Mouse (Mus musculus): ENCODE measurements at regions not wholly inside any gene's neighbourhood (a gene's known extent, or its start where the extent isn't known, plus 50 kb on each side); places are given as distances from the start of the nearest gene placed in this dataset.

DNA sequence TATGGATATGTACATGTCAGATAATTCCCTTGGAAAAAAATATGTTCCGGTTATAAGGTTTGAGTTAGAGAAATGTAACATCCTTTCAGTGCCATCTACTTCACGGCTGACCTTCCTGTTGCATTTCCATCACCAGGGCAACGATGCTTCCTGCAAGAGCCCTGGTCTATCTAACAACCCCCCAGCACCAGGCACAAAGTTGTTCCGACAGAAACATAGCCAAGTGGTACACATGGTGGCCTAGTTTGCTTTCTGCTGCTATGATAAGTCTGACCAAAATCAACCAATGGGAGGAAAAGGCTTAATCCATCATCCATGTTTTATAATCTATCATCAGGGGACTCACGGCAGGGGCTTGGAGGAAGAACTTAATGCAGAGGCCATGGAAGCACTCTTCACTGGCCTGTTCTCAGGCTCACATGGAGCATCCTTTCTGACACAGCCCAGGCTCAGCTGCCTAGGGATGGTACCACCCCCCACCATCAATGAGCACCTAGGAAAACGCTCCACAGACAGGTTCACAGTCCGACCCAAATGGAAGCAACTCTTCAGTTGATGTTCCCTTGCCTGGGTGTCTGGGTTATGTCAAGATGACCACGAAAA, 372.2 kb downstream of the Cbln4 start:
- DNase-seq = no peak

DNA sequence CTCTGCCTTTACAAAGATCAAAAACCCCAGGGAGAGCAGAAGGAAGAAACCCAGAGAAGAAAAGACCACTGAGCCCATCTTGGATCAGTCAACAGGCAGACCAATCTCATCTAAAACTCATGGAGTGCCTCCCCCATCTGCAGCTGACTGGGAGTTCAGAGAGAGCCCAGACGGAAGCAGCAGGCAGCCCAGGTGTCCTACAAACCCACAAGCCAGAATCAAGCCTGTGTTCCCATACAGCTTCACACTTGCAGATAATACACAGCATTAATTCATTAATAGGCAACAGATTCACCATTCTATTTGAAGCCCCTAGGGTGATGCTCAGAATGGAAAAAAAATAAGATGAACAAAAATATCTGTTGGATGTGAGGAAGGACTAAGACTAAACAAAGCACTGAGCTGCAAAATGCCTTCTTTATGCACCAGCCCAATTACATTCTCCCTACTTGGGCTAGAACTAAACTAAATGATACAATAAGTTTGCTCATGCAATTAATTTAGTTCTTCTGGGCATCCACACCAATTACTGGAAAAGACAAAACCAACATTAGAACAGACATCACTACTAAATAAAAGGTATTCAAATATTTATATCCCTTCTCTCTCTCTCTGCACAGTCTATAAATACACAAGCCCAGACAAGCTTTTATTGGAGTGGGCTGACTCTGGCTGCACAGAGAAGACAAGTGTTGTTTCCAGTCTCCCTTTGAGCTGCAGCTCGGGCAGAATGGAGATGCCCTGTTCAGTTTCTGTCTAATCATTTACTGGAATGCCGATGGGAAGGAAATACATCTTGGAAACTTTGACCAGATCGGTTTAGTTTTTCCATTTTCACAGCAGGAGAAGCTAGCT, 374.2 kb downstream of the Cbln4 start:
- DNase-seq = no peak

DNA sequence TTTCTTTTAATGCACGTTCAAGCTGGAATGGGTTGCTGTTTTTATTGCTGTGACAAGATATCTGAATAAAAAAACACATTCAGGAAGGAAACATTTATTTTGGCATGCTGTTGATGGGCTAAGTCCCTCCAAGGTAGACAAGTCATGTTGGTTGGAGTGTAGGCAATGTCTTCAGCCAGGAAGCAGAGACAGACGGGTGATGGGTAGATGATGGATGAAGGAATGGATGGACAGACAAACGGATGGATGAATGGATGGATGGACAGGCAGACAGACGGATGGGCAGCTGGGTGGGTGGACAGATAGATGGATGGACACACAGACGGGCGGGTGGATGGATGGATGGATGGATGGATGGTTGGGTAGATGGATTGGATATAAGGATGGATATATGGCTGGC, 380.7 kb downstream of the Cbln4 start:
- DNase-seq = no peak

DNA sequence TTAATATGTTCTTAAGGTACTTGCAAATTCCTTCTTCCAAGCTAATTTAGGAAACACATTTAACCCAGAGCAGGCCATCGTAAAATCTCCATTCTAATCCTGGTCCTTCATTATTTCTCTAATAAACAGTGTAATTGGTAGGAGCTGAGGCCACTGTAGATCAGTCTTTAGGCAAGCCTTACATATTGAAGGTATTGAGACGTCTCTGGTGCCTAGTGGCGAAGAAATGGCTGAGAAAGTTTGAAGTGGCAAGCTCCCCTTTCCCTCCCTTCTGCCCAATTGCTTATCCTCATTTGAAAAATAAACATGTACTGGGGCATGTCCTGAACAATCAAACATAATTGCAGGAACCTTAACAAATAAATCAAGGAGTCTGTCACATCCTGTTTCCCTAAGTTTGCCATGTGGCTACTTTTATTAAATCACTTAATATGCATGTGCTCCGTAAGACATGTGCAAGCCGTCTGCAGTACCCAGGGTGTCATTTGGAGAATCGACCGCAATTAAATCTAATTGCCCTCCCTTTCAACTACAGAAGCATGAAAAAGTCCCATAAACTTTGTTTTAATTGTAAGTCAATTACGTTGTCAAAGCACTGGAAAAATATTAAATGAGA, 381.3 kb downstream of the Cbln4 start:
- no peak for DNase-seq

DNA sequence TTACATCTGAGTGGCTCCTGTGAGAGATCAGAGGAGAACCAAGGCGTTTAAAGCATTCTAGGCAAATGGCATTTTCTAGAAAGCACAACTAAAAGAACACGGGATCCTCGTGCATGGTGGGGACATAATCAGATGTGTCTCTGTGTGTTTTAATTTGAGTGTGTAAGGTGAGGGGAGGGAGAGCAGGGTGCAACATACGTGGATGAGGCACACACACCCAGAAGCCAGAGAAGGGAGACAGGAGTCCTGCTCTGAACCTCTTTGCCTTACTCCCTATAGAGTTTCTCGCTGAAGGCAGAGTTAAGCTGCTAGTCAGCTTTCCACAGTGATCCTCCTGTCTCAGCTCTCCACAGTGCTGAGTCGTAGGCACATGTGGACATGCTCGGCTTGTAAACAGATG, 386.1 kb downstream of the Cbln4 start:
- no peak for DNase-seq

DNA sequence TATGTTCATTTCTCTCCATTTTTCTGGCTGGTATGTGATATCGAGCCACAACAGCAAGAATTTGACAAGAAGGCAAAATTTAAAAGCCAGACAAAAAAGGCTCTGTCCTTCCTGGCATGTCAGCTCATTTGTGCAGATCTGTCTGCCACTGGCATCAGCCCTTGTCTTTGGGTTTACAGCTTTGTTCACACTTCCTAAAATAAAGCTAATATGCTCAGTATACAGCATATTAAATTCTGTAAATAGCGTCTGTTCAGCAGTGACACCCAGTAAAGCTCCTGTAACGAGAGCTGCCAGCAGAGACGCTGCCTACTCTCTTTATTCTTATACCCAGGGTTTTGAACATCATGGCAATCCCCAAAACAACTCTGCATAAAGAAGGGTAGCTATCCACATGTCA, 401.5 kb downstream of the Cbln4 start:
- DNase-seq = no peak

DNA sequence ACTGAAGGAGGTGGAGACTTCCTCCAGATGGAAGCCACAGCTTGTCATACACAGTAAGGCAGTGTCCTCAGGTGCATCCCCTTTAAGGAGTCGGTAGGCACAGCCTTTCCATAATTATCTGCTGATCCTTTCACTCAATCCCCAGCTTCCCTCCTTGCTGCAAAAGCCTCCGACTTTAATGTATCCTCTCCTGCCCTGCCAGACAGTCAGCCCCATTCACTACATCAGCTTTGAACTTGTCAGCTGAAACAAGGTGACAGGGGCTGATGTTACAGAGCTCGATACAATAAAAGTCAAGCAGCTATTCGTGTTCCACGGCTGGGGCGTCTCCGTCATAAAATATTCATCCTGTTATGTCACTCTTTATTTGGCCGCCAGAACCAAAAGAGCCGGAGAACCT, 402.8 kb downstream of the Cbln4 start:
- no peak for DNase-seq

DNA sequence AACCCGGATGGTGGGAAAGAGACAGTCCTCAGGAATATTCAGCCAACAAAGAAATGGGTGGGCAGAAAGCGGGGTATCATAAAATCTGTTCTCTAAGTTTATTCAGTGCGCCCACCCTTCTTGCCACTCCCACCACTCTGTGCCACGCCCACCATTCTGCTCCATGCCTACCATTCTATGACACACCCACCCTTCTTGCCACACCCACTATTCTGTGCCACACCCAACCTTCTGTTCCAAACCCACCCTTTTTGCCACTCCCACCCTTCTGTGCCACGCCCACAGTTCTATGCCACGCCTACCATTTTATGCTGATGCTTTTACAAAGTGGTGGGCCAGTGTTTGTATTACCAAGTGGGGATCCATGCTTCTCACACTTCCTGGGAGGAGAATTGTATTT, 404.3 kb downstream of the Cbln4 start:
- no peak for DNase-seq

DNA sequence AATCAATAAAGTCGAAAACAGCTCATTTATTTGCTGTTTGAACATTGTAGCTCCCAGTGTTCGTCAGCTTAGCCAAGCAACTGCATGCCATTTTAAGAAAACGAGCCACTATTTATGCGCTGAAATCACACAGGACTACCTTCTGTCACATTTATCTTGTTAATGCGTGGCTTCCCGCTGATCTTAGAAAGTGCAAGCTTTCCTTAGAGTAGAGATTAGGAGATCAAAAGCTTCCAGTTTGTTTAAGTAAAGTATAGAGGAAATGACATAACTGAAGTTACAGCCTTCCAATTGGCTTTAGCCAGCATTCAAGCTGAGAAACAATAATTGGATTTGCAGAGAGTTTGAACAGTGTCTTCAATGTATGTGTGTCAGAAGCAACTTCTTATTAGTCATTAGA, 406.4 kb downstream of the Cbln4 start:
- no peak for DNase-seq

DNA sequence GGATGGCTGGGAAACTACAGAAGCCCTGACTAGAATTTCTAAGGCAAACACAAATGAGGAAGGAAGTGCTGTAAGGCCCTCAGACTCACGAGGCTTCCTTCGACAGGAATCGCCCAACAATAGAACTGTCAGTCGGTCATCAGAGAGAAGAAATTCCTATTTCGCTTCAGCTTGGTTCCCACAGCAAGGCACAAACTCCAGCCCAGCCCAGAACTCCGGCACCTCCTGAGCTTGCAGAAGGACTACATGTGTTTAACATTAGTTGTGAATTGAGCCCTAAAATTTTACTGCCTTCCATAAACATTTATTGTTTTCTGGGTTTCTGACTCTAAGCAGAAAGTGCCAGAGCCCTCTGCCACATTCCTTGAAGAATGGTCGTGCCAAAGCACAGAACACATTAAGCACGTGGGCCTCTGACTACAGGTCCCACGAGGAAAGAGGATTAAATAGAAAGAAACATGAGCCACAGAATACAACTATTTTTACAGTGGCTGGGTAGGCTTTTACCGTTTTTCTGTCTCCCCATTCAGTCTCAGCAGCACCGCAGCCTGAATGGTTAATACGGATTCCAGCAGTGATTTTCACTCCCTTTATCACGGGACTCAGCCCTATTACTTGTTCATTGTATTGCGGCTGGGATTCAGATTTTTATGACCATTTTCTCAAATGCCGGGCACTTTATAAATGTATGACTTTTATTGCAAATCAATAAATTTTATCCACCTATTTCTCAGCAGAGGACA, 409.7 kb downstream of the Cbln4 start:
- DNase-seq = no peak

DNA sequence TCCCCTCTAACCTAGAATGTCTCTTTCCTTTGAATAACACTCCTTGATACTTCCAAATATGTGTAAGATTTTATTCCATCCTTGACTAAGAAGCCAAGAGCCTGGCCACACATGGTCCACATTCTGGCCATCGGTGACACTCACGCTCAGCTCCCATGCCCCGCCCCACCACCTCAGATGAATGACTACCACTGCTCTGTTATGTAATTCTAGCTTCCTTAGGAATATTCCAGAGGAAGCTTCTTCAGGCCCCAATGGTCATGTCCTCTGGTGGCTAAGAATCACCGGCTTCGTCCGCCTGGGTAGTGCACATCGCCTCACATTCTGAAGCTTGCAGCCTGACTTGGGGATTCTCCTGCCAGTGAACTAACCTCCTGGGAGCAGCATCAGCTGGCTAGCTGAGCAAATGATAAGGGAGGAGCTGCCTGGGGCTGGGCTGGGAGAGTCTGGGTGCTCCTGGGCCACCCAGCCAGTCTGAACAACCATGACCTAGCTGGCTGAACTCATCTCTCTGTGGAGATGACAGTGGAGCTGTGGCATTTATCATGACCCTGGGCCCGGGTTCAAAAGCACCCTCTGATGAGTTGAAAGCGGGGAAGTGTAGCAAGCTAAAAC, 413.1 kb downstream of the Cbln4 start:
- no peak for DNase-seq

DNA sequence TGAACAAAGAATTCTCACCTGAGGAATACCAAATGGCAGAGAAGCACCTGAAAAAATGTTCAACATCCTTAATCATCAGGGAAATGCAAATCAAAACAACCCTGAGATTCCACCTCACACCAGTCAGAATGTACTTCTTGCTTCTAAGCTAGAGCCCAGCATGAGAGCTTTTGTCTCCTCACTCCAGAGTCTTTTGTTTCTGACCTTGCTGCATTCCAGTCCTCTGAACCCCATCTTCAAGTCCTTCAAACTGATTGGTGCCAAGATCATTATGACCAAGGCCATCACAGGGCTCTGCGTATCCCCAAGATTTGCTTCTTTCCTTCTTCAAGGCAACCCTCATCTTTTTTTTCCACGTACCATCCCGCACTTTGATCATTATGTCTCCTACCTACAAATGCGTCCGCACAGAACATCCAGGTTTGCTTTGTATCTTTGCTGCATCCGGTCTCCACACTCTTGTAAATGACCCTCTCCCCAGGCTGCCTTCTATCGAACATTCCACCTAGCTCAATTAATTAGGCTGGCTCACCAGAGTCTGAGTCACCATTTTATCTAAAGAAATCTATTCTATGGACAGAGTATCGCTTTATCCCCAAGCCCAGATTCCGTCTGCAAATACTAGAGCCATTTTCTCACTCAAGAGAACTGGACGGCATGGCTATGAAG, 414.9 kb downstream of the Cbln4 start:
- no peak for DNase-seq

DNA sequence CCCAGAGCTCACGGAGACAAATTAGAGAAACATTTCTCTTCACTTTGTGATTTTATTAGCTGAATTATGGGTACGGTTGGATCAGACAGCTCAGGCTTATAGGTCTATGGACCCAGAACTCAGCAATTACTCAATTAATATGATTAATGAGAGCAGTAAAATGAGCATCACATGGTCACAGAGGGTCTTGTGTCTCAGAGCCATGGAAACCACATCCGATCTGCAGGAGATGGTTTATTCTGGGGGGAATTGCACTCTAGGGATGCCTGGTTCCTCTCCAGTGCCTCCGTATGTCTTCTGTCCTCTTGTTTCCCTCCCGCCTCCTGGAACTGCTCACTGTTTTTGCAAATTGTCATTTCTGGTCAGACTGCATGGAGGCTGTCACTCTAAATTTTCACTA, 422.6 kb downstream of the Cbln4 start:
- no peak for DNase-seq

DNA sequence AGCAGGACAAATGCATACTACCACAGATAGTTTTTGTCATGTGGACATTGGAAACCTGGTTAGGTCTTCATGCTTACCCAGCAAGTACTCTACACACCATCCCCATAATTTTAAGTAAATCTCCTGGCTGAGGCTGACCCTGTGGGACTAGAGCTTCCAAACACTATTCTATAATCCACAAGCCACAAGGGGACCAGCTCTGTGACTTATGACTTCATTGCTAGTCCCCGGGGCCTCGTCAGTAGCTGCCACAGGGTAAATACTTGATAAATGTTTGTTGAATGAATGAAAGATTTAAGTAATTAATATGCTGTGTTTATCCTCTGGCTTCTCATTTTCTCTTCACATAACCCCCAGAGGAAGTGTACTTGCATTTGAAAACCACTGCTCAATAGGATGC, 423.0 kb downstream of the Cbln4 start:
- no peak for DNase-seq

DNA sequence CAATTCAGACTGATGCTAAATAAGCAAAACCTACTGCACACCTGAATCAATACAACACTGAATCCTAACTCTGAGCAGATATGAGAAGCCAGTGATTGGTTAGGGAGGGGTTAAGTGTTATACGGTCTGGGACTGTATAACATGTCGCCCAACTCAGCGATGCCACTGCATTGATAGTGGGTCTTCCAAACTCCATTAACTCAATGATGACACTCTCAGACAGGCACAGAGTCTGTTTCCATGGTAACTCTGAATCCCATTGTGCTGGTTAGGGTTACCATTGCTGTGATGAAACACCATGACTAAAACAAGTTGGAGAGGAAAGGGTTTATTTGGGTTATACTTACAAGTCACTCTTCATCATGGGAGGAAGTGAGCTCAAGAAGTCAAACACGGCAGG, 424.5 kb downstream of the Cbln4 start:
- DNase-seq = no peak

DNA sequence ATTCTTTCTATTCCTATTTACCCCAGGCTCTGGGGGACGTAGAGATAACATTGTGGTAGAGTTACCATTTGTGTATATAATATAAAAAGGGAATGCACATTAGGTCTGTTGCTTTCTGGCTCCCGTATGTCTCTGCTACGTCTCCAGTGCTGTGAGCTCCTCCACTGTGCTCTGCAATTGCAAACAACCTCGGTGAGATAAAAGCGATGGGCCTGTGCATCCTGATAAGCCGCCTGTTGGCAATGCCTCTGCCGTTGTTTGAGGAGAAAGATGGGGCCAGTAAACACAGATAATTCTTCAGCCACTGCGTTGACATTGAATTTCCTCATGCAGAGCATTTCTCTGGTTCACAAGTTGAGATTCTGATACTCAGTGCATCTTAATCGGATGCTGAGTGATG, 424.9 kb downstream of the Cbln4 start:
- no peak for DNase-seq

DNA sequence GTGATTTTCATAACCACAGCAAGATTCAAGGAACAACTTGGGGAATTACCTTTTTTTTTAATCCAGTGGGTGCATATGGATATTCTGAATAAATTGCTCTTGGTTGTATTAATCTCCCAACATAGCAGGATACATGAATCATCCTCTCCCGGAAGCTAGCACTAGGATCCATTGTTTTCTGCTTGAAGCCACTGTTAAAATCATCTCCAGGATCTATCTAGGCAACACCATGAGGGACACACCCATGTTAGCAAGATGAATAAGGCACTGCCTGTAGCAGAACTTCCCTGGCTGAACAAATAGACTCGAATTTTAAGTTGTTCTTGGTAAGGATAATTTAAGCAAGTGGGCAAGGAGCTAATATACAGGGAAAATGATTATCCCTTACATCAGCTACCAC, 427.8 kb downstream of the Cbln4 start:
- no peak for DNase-seq

DNA sequence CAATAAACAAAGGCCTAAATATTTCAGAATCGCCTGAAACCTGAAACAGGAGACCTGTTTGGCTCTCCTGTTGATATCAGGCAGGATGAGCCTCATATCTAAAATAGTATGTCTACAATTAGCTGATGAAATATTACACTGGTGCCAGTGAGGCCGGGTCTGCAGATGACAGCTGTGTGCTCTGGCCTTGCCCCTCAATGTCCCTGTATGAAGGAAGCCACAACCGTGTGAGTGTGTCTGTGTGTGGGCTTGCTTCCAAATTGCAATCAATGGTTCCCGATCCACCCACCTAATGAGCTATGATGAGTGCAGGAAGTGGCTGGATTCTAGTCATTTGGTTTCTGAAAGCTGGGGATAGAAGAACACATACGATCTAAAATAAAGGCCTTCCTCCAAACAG, 438.2 kb downstream of the Cbln4 start:
- DNase-seq = no peak

DNA sequence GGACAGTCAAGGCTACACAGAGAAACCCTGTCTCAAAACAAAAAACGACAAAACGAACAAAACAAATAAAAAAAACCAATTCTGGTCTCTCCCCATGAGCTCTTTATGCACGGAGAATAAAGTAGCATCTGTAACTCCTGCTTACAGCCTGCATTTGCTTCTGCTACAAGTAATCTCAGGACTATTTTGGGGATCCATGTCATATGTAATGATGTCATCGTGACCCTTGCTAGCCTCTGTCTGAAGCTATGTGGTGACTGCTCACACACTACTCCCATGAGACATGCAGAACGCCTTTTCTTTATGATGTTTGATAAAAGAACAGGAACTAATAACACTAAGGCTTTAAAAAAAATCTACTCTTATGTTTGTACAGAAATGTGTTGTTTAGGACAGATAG, 448.0 kb downstream of the Cbln4 start:
- no peak for DNase-seq

DNA sequence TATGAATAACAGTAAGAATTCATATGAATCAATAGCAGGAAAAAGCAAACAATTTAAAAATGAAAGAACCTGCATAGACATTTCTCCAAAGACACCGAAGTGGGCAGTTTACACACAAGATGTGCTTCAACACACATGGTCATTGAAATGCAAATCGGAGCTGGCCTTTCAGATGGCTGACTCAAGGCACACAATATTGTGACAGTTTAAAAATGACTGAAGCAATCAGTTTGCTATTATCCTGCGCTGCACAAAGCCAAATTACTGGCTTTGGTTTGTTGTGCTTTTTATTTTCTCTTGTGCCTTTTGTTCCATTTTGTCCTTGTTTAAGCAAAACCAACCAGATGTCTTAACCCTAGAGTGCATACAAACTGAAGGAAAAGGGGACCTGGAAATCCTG, 449.4 kb downstream of the Cbln4 start:
- DNase-seq = no peak

DNA sequence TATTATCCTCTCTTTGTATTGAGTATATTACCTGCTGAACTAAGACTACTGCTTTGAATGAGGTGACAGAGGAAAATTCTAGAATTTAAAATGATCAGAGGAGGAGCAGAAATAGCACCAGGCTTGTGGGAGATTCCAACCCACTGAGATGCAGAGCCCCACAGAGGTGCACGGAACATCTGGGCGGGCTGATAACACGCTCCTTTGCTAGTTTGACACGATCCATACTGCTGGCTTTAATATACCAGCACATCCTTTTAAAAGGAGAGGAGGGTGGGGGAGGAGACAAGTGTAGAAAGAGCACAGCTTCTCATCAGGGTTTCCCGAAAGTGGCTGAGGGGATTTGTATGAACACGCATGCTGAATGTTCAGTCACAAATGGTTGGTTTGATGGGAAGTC, 451.0 kb downstream of the Cbln4 start:
- no peak for DNase-seq

DNA sequence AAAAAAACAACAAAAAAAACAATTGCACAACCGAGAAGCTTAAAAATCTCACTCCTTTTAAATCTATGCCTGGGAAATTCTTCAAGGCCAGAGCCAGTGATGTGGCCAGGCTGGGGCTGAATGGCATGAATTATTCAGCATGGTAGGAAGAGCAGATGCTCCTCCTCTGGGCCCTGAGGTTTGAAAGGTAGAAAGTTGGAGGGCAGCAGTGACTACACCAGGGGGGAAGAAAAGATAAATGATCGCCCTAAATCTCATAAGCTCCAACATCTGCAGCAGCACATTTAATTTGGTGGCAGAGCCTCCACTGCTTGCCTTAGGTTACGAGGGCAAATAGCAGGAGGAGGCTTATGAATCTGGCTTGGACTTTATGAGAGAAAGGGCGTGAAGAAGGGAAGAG, 455.1 kb downstream of the Cbln4 start:
- DNase-seq = no peak

DNA sequence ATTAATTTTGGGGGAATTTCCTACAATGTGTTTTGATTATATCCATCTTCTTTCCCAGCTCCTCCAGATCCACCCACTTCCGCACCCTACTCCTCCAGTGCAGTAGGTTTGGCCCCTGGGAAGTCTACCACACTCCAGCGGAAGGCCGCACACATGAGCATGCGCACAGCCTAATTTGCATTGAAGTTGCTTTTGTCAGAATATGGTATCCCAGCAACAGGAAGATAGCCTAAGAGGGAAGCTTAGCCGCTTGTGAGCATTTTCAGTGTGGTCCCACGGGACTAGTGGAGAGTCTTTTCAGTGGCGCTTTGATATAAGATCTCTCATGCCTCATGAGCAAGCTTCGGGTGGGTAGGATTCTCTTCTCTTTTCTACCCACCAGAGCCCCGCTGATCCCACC, 455.6 kb downstream of the Cbln4 start:
- DNase-seq = no peak
